Mouse (Mus musculus): Measurements from ENCODE around the gene Mid1. TPM values are rescaled to one million over a fixed set of nuclear protein-coding genes. Genes with fewer than 3 reads are reported as not detected.
"Not testable (repeated sequence)": the region's sequence is repeated elsewhere in the genome, so short reads cannot be mapped to it uniquely, and the experiment has no call there.

Mid1 gene
- polyA plus RNA-seq, 1 experiment from 2014 or later: 10.0 TPM

DNA sequence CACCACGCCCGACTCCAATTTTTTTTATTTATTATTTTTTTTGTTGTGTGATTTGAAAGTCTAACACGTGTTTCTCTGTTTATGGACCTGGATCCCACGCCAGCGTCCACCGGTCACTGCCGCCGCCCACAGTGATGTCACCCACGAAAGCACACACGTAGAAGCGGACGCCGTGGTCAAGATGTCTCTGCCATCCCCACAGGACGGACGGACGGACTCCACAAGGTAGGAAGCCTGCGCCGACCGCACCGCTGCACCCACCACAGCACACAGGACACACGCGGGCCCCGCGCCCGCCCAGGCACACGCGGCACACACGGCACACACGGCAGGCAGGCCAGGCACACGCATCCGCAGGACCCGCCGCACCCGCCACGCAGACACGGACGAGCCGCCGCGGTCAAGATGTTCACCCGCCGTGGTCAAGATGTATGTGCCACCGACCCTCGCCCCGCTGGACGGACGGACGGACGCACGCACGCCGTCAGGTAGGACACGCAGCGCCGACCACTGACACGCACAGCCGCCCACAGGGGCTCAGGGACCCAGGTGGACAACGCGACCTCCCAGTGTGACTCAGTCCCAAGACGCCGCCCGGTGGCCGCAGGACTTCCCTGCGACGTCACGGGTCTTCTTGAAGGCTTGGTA lies 333.7 kb downstream of the Mid1 start:
- Histone ChIP-seq H3K9me3 (replicated peaks; ENCODE audit: control insufficient read depth, low read length) (peaks cover 32% of the 10 kb centered on the region), H3K36me3 (ENCODE audit: control insufficient read depth, insufficient read depth, low read length) (peaks cover 32% of the 10 kb centered on the region)
- WGBS (ENCODE audit: insufficient replicate concordance): 85% methylated on average over 66 of the region's 66 CpGs
- H3K4me2 ChIP-seq; H3K27ac ChIP-seq (ENCODE audit: low read depth, low read length); H3K9ac ChIP-seq (ENCODE audit: low read depth, low read length); H3K4me3 ChIP-seq (ENCODE audit: low read depth, low read length); H3K27me3 ChIP-seq (ENCODE audit: control insufficient read depth, insufficient read depth, low read length); H3K4me1 ChIP-seq (ENCODE audit: control insufficient read depth, insufficient read depth, low read length): not testable (repeated sequence)
- ATAC-seq (replicated peaks; ENCODE audit: insufficient number of reproducible peaks, low FRiP score, low TSS enrichment): peak; percentile 87

DNA sequence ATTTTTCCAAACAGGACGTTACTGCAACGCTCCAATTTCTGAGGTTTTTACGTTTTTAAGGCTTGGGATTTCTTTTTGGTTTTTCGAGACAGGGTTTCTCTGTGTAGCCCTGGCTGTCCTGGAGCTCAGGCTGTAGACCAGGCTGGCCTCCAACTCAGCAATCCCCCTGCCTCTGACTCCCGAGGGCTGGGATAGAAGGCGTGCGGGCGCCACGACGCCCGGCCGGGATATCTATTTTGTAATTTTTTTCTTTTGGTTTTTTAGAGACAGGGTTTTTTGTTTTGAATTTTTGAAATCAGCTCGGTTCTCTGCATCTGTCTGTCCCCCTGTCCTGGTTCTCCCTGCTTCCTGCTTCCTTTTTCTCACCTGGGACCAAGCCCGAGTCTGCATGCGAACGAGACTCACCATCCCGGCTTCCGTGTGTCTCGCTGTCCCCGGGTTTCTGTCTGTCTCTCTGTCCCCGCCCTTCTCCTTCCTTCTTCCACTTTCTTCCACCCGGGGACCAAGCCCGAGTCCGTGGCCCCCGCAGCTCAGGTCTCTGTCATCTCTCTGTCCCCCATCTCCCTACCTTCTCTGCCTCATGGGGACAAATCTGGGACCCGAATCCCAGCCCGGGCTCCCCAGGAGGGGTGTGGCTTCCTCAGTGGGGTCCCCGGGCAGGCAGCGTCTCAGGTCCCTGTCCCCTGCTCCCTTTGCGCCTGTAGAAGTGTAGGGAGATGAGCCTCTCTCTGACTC lies 334.4 kb downstream of the Mid1 start:
- Histone ChIP-seq H3K9me3 (replicated peaks; ENCODE audit: control insufficient read depth, low read length) (peaks cover 32% of the 10 kb centered on the region), H3K36me3 (ENCODE audit: control insufficient read depth, insufficient read depth, low read length) (peaks cover 32% of the 10 kb centered on the region)
- H3K27ac ChIP-seq (ENCODE audit: low read depth, low read length); H3K9ac ChIP-seq (ENCODE audit: low read depth, low read length); H3K4me3 ChIP-seq (ENCODE audit: low read depth, low read length); H3K4me1 ChIP-seq (ENCODE audit: control insufficient read depth, insufficient read depth, low read length); H3K27me3 ChIP-seq (ENCODE audit: control insufficient read depth, insufficient read depth, low read length); H3K4me2 ChIP-seq: not testable (repeated sequence)
- ATAC-seq (replicated peaks; ENCODE audit: insufficient number of reproducible peaks, low FRiP score, low TSS enrichment): peak; percentile 53
- 83% methylated on average over 30 of the region's 30 CpGs for WGBS (ENCODE audit: insufficient replicate concordance)

DNA sequence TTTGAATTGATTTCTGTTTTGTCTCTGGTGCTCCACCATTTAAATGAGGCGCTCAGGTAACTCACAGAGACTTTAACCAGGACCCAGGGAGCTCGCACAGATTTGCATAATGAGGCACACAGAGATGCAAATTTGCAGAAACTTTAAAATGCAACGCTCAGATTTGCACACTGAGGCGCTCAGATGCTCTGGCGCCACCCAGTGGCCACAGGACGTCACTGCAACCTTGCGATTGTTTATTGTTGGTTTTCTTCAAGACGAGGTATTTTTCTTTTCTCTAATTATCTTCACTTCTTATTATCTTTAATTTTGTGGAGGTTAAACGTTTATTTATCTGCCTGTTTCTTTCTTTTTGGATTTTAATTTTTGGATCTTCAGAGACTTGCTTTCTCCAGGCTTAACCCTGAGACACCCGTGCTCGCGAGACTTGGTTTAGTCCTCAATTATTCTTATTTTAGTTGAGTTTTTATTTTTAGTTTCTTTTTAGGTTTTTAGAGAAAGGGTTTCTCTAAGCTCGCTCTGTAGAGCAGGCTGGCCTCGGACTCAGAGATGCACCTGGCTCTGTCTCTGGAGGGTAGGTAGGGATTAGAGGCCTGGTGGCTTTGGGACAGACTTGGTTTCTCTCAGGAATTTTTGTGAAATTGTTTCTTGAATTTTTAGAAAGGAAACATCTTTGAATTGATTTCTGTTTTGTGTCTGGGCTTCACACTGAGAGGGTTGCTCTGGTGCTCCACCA lies 335.1 kb downstream of the Mid1 start:
- not testable (repeated sequence) for H3K27ac ChIP-seq (ENCODE audit: low read depth, low read length); H3K4me3 ChIP-seq (ENCODE audit: low read depth, low read length); H3K4me2 ChIP-seq; H3K9ac ChIP-seq (ENCODE audit: low read depth, low read length); ATAC-seq (replicated peaks; ENCODE audit: insufficient number of reproducible peaks, low FRiP score, low TSS enrichment); H3K27me3 ChIP-seq (ENCODE audit: control insufficient read depth, insufficient read depth, low read length); H3K4me1 ChIP-seq (ENCODE audit: control insufficient read depth, insufficient read depth, low read length)
- H3K9me3 ChIP-seq (replicated peaks; ENCODE audit: control insufficient read depth, low read length): peaks cover 32% of the 10 kb centered on the region
- WGBS (ENCODE audit: insufficient replicate concordance): 54% methylated on average over 14 of the region's 14 CpGs
- peaks cover 32% of the 10 kb centered on the region for H3K36me3 ChIP-seq (ENCODE audit: control insufficient read depth, insufficient read depth, low read length)

DNA sequence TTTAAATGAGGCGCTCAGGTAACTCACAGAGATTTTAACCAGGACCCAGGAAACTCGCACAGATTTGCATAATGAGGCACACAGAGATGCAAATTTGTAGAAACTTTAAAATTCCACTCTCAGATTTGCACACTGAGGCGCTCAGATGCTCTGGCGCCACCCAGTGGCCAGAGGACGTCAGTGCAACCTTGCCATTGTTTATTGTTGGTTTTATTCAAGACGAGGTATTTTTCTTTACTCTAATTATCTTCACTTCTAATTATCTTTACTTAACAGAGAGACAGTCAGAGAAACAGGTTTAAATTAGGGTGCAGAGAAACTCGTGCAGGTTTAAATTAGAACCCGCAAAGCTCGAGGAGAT lies 335.7 kb downstream of the Mid1 start:
- H3K27ac ChIP-seq (ENCODE audit: low read depth, low read length); H3K4me2 ChIP-seq; H3K4me1 ChIP-seq (ENCODE audit: control insufficient read depth, insufficient read depth, low read length); H3K27me3 ChIP-seq (ENCODE audit: control insufficient read depth, insufficient read depth, low read length); H3K9ac ChIP-seq (ENCODE audit: low read depth, low read length); H3K4me3 ChIP-seq (ENCODE audit: low read depth, low read length); ATAC-seq (replicated peaks; ENCODE audit: insufficient number of reproducible peaks, low FRiP score, low TSS enrichment): not testable (repeated sequence)
- 45% methylated on average over 9 of the region's 9 CpGs for WGBS (ENCODE audit: insufficient replicate concordance)
- Histone ChIP-seq H3K9me3 (replicated peaks; ENCODE audit: control insufficient read depth, low read length) (peaks cover 32% of the 10 kb centered on the region), H3K36me3 (ENCODE audit: control insufficient read depth, insufficient read depth, low read length) (peaks cover 32% of the 10 kb centered on the region)

DNA sequence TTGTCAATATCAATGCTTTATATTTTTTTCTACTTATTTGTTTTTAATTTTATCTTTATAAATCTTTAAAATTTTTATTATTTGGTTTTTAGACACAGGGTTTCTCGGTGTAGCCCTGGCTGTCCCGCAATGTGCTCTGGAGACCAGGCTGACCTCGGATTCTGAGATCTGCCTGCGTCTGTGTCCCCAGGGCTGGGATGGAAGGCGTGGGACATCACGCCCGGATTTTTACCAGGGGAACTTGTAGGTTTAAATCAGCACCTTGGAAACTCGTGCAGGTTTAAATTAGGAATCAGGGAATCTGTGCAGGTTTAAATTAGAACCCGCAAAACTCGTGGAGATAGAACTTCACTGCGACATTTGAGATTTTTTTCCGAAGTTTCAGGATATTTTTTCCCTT lies 336.2 kb downstream of the Mid1 start:
- 72% methylated on average over 12 of the region's 12 CpGs for WGBS (ENCODE audit: insufficient replicate concordance)
- peaks cover 32% of the 10 kb centered on the region for H3K9me3 ChIP-seq (replicated peaks; ENCODE audit: control insufficient read depth, low read length)
- not testable (repeated sequence) for ATAC-seq (replicated peaks; ENCODE audit: insufficient number of reproducible peaks, low FRiP score, low TSS enrichment); H3K9ac ChIP-seq (ENCODE audit: low read depth, low read length); H3K27me3 ChIP-seq (ENCODE audit: control insufficient read depth, insufficient read depth, low read length); H3K4me3 ChIP-seq (ENCODE audit: low read depth, low read length); H3K27ac ChIP-seq (ENCODE audit: low read depth, low read length); H3K4me1 ChIP-seq (ENCODE audit: control insufficient read depth, insufficient read depth, low read length); H3K4me2 ChIP-seq
- peaks cover 32% of the 10 kb centered on the region for H3K36me3 ChIP-seq (ENCODE audit: control insufficient read depth, insufficient read depth, low read length)

DNA sequence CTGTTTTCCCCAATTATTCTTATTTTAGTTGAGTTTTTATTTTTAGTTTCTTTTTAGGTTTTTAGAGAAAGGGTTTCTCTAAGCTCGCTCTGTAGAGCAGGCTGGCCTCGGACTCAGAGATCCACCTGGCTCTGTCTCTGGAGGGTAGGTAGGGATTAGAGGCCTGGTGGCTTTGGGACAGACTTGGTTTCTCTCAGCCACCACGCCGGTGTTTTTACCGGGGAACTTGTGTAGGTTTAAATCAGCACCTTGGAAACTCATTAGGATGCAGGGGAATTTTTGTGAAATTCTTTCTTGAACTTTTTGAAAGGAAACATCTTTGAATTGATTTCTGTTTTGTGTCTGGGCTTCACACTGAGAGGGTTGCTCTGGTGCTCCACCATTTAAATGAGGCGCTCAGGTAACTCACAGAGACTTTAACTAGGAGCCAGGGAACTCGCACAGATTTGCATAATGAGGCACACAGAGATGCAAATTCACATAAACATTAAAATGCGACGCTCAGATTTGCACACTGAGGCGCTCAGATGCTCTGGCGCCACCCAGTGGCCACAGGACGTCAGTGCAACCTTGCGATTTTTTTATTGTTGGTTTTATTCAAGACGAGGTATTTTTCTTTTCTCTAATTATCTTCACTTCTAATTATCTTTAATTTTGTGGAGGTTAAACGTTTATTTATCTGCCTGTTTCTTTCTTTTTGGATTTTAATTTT lies 336.9 kb downstream of the Mid1 start:
- not testable (repeated sequence) for H3K4me3 ChIP-seq (ENCODE audit: low read depth, low read length); ATAC-seq (replicated peaks; ENCODE audit: insufficient number of reproducible peaks, low FRiP score, low TSS enrichment); H3K4me2 ChIP-seq; H3K4me1 ChIP-seq (ENCODE audit: control insufficient read depth, insufficient read depth, low read length); H3K9ac ChIP-seq (ENCODE audit: low read depth, low read length); H3K27ac ChIP-seq (ENCODE audit: low read depth, low read length); H3K27me3 ChIP-seq (ENCODE audit: control insufficient read depth, insufficient read depth, low read length)
- 48% methylated on average over 15 of the region's 15 CpGs for WGBS (ENCODE audit: insufficient replicate concordance)
- Histone ChIP-seq H3K36me3 (ENCODE audit: control insufficient read depth, insufficient read depth, low read length) (peaks cover 32% of the 10 kb centered on the region), H3K9me3 (replicated peaks; ENCODE audit: control insufficient read depth, low read length) (peaks cover 32% of the 10 kb centered on the region)

Other genes starting within 250 kb of the Mid1 start
- gene 4933400A11Rik, start 94.4 kb downstream of the Mid1 start, polyA plus RNA-seq (2014; fragmentation: Nextera tagmentation; extraction: Ambion mirVana): 0.13 and 0.30 TPM in 2 replicates

Data from heart, embryonic 11.5 days (tissue).